Comparison of ENCODE assay signal across 8 mouse cellular contexts in the genomic region with DNA sequence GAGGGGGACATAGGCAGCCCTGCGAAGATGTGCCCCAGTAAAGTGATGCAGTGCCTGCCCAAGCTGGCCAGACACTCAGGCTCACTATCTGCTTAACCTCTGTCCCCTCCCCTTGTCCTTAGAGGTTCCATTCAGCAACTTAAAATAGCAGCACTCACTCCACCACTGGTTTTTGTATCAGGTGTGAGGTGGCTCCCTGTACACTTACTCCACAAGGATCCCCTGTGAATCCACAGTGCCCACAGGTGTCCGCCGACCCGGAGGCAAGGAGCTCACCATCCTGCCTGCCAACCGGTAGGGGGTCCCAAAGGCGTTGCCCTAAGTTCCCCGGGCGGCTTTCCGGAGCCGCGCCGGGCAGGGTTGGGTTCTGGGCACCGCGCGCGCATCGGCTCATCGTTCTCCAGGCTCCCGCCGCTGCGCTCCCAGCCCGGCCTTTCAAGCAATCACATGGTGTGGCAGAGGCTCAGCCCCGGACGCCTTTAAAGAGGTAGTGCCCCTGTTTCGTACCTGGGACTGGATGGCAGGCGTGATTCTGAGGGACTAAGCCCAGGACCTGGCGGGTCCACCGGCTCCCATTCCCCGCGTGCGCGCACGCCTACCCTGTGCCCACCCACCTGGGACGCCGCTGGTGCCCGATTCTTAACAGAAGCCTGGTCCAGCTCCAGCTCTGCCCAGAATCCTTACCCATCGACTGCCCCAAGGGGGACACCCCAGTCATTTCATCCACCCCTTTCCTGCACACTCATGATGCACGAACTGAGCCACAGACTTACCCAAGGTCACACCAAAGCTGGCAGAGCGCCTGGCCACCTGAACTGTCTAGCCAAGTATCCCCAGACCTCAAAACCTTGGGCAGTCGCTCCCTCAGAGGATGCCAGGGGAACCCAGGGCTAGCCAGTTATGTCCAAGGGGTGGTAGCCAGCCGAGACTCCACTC. TPM values are rescaled to one million over a fixed set of nuclear protein-coding genes. Genes with fewer than 3 reads are reported as not detected.
DNase-seq lines count a peak whose midpoint lies in the region; ATAC-seq and TF ChIP-seq lines count a peak whose summit lies in the region.

No protein-coding gene starts in this region.

- 1% methylated on average over 41 of the region's 41 CpGs for WGBS in lung, embryonic 14.5 days
- 2% methylated on average over 41 of the region's 41 CpGs for WGBS in heart, embryonic 10.5 days
- 1% methylated on average over 41 of the region's 41 CpGs for WGBS in kidney, postnatal 0 days
- 3% methylated on average over 41 of the region's 41 CpGs for WGBS in liver, embryonic 11.5 days

- peak overlapping the region; percentile 39 for H3K4me3 ChIP-seq in lung, embryonic 14.5 days (ENCODE audit: low read depth, low read length)
- peak overlapping the region; percentile 69 for H3K4me3 ChIP-seq in heart, embryonic 10.5 days
- H3K4me3 ChIP-seq in kidney, postnatal 0 days (replicated peaks; ENCODE audit: low read depth, low read length) = peak overlapping the region; percentile 31
- peak overlapping the region; percentile 42 for H3K4me3 ChIP-seq in liver, embryonic 11.5 days (ENCODE audit: low read depth, low read length)

- H3K27me3 ChIP-seq in lung, embryonic 14.5 days (ENCODE audit: insufficient read depth, low read length) = peaks cover 44% of the 10 kb centered on the region
- peaks cover 58% of the 10 kb centered on the region for H3K27me3 ChIP-seq in heart, embryonic 10.5 days (ENCODE audit: insufficient read depth, poor library complexity, severe bottlenecking)
- 0 out of 2 replicates have a peak, but pooled peaks cover 3% of the 10 kb centered on the region for H3K27me3 ChIP-seq in kidney, postnatal 0 days (ENCODE audit: insufficient read depth, low read length)
- peaks cover 50% of the 10 kb centered on the region for H3K27me3 ChIP-seq in liver, embryonic 11.5 days (replicated peaks; ENCODE audit: control insufficient read depth, insufficient read depth, low read length)

- peak; percentile 42 for DNase-seq in lung, embryonic 14.5 days
- DNase-seq in lung, postnatal 25 days (ENCODE audit: low spot score) = no peak
- DNase-seq in cerebellum, postnatal 14 days = peak; percentile 83
- no peak for DNase-seq in heart, embryonic 10.5 days (ENCODE audit: low spot score)
- peak; percentile 60 for DNase-seq in kidney, postnatal 0 days (ENCODE audit: low spot score)
- DNase-seq in liver, embryonic 11.5 days (ENCODE audit: low spot score) = no peak
- DNase-seq in right cerebral cortex, adult 18-20 months = peak; percentile 79
- DNase-seq in urinary bladder, postnatal 10 days (ENCODE audit: low spot score) = no peak

- 0 out of 2 replicates have a peak, but pooled peaks cover 7% of the 10 kb centered on the region for H3K4me1 ChIP-seq in lung, embryonic 14.5 days (ENCODE audit: insufficient read depth)
- H3K4me1 ChIP-seq in heart, embryonic 10.5 days = peaks cover 64% of the 10 kb centered on the region
- H3K4me1 ChIP-seq in kidney, postnatal 0 days (replicated peaks; ENCODE audit: insufficient read depth, low read length) = peaks cover 18% of the 10 kb centered on the region; the same call in 1 of the 2 replicates
- H3K4me1 ChIP-seq in liver, embryonic 11.5 days (replicated peaks; ENCODE audit: control insufficient read depth, insufficient read depth, low read length) = no peaks in the 10 kb centered on the region

- no peak for TF ChIP-seq CTCF in lung, embryonic 14.5 days (IDR thresholded peaks at IDR 0.05; ENCODE audit: low read depth)
- TF ChIP-seq CTCF in kidney, postnatal 0 days (IDR thresholded peaks at IDR 0.05; ENCODE audit: low read depth) = 0 out of 2 replicates have a peak, but pooled peaks have one; percentile 10

- ATAC-seq in lung, embryonic 14.5 days (ENCODE audit: insufficient read depth) = peak; percentile 36; the same call in 1 of the 2 replicates
- peak; percentile 34; the same call in 1 of the 2 replicates for ATAC-seq in kidney, postnatal 0 days (replicated peaks; ENCODE audit: low FRiP score, low read depth)
- no peak for ATAC-seq in liver, embryonic 11.5 days (replicated peaks; ENCODE audit: low FRiP score)

- no peaks in the 10 kb centered on the region for H3K36me3 ChIP-seq in lung, embryonic 14.5 days (ENCODE audit: insufficient read depth)
- no peaks in the 10 kb centered on the region for H3K36me3 ChIP-seq in heart, embryonic 10.5 days
- H3K36me3 ChIP-seq in kidney, postnatal 0 days (ENCODE audit: insufficient read depth, low read length) = no peaks in the 10 kb centered on the region
- no peaks in the 10 kb centered on the region for H3K36me3 ChIP-seq in liver, embryonic 11.5 days (ENCODE audit: control insufficient read depth, insufficient read depth, low read length)

- H3K27ac ChIP-seq in lung, embryonic 14.5 days (ENCODE audit: low read depth) = no peak overlapping the region
- peak overlapping the region; percentile 85 for H3K27ac ChIP-seq in heart, embryonic 10.5 days
- H3K27ac ChIP-seq in kidney, postnatal 0 days = peak overlapping the region; percentile 81; the same call in 1 of the 2 replicates
- H3K27ac ChIP-seq in liver, embryonic 11.5 days (ENCODE audit: low read depth, low read length) = no peak overlapping the region

- no peaks in the 10 kb centered on the region for H3K9me3 ChIP-seq in lung, embryonic 14.5 days (ENCODE audit: low read depth, low read length)
- H3K9me3 ChIP-seq in heart, embryonic 10.5 days = no peaks in the 10 kb centered on the region
- H3K9me3 ChIP-seq in kidney, postnatal 0 days (replicated peaks; ENCODE audit: low read length) = no peaks in the 10 kb centered on the region
- H3K9me3 ChIP-seq in liver, embryonic 11.5 days (ENCODE audit: control insufficient read depth, low read length) = no peaks in the 10 kb centered on the region

- peak overlapping the region; percentile 81 for H3K4me2 ChIP-seq in lung, embryonic 14.5 days
- peak overlapping the region; percentile 68 for H3K4me2 ChIP-seq in kidney, postnatal 0 days (ENCODE audit: low read length)
- peak overlapping the region; percentile 71 for H3K4me2 ChIP-seq in liver, embryonic 11.5 days

- peak overlapping the region; percentile 38; the same call in 1 of the 2 replicates for H3K9ac ChIP-seq in lung, embryonic 14.5 days
- peak overlapping the region; percentile 46; the same call in 1 of the 2 replicates for H3K9ac ChIP-seq in kidney, postnatal 0 days (ENCODE audit: low read depth, low read length)
- H3K9ac ChIP-seq in liver, embryonic 11.5 days (ENCODE audit: low read depth, low read length) = no peak overlapping the region

RNA-seq across cellular contexts. Expression of gene Adora1, which starts 0.5 kb away (rescaled TPM):
- 0.30 and 0.92 TPM in 2 replicates for polyA plus RNA-seq in lung, embryonic 14.5 days (2014; fragmentation: Nextera tagmentation; extraction: Ambion mirVana)
- 8.0 and 8.1 TPM in 2 replicates for polyA plus RNA-seq in heart, embryonic 10.5 days (2016; fragmentation: Nextera tagmentation; extraction: Ambion mirVana)
- 11.7 and 13.7 TPM in 2 replicates for polyA plus RNA-seq in kidney, postnatal 0 days (2015; fragmentation: Nextera tagmentation; extraction: Ambion mirVana)
- 0.21 and 0.29 TPM in 2 replicates for polyA plus RNA-seq in liver, embryonic 11.5 days (2014; fragmentation: Nextera tagmentation; extraction: Ambion mirVana)

RNA-seq across cellular contexts. Expression of gene Mybph, which starts 41.5 kb away (rescaled TPM):
- not detected in 2 replicates for polyA plus RNA-seq in lung, embryonic 14.5 days (2014; fragmentation: Nextera tagmentation; extraction: Ambion mirVana)
- polyA plus RNA-seq in heart, embryonic 10.5 days (2016; fragmentation: Nextera tagmentation; extraction: Ambion mirVana) = 0.33 and 0.43 TPM in 2 replicates
- 0.13 TPM in 1 of 2 replicates, not detected in the other for polyA plus RNA-seq in kidney, postnatal 0 days (2015; fragmentation: Nextera tagmentation; extraction: Ambion mirVana)
- 0.36 and 0.71 TPM in 2 replicates for polyA plus RNA-seq in liver, embryonic 11.5 days (2014; fragmentation: Nextera tagmentation; extraction: Ambion mirVana)

RNA-seq across cellular contexts. Expression of gene Chil1, which starts 52.7 kb away (rescaled TPM):
- polyA plus RNA-seq in lung, embryonic 14.5 days (2014; fragmentation: Nextera tagmentation; extraction: Ambion mirVana) = 0.54 TPM in 1 of 2 replicates, not detected in the other
- polyA plus RNA-seq in heart, embryonic 10.5 days (2016; fragmentation: Nextera tagmentation; extraction: Ambion mirVana) = 0.87 and 1.1 TPM in 2 replicates
- 2.1 and 2.4 TPM in 2 replicates for polyA plus RNA-seq in kidney, postnatal 0 days (2015; fragmentation: Nextera tagmentation; extraction: Ambion mirVana)
- 0.41 and 0.49 TPM in 2 replicates for polyA plus RNA-seq in liver, embryonic 11.5 days (2014; fragmentation: Nextera tagmentation; extraction: Ambion mirVana)

RNA-seq across cellular contexts. Expression of gene Myog, which starts 55.1 kb away (rescaled TPM):
- polyA plus RNA-seq in lung, embryonic 14.5 days (2014; fragmentation: Nextera tagmentation; extraction: Ambion mirVana) = not detected in 2 replicates
- 0.86 and 2.3 TPM in 2 replicates for polyA plus RNA-seq in heart, embryonic 10.5 days (2016; fragmentation: Nextera tagmentation; extraction: Ambion mirVana)
- polyA plus RNA-seq in kidney, postnatal 0 days (2015; fragmentation: Nextera tagmentation; extraction: Ambion mirVana) = 0.08 TPM in 1 of 2 replicates, not detected in the other
- 4.5 and 5.2 TPM in 2 replicates for polyA plus RNA-seq in liver, embryonic 11.5 days (2014; fragmentation: Nextera tagmentation; extraction: Ambion mirVana)

Comparison
In these comparisons a context has a peak if more than half of its experiments do, and no peak if none do; other contexts are left out.
1. DNase-seq: peak in lung, embryonic 14.5 days (single experiment), cerebellum, postnatal 14 days (2 of 2), kidney, postnatal 0 days (single experiment) and right cerebral cortex, adult 18-20 months (single experiment); none in lung, postnatal 25 days (single experiment), heart, embryonic 10.5 days (single experiment), liver, embryonic 11.5 days (single experiment) and urinary bladder, postnatal 10 days (single experiment).
2. H3K27ac ChIP-seq: peak in heart, embryonic 10.5 days (single experiment) and kidney, postnatal 0 days (single experiment); none in lung, embryonic 14.5 days (single experiment) and liver, embryonic 11.5 days (single experiment).
3. Peak in every context shown above with its lines, with median percentiles within 50 percentile points of each other: H3K4me2 ChIP-seq and H3K4me3 ChIP-seq.